Mouse (Mus musculus): ENCODE data around the gene Egfl7. TPM values are rescaled to one million over a fixed set of nuclear protein-coding genes. Genes with fewer than 3 reads are reported as not detected.

Gene Egfl7
- total RNA-seq, 1 experiment from 2014 or later, result 211 TPM

DNA sequence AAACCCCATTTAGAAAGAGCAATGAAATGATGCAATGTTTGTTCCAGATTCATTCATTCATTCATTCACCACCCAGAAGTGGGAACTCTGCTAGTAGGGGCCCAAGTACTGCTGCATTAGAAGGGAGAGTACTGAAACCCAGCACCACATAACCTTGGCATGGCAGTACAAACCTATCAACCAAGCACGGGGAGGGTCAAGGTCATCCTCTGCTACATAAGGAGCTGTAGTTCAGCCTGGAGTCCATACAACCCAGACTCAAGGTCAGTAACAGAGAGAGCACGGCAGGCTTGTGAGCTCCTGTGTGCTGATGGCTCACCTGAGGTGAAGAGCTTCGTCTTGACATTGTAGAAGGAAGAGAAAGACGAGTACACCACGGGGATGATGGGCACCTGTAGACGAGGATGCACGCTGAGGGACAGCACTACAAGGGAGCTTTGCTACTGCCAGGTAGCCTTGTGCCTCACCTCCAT, 14.7 kb downstream of the Egfl7 start:
- no peak for DNase-seq

DNA sequence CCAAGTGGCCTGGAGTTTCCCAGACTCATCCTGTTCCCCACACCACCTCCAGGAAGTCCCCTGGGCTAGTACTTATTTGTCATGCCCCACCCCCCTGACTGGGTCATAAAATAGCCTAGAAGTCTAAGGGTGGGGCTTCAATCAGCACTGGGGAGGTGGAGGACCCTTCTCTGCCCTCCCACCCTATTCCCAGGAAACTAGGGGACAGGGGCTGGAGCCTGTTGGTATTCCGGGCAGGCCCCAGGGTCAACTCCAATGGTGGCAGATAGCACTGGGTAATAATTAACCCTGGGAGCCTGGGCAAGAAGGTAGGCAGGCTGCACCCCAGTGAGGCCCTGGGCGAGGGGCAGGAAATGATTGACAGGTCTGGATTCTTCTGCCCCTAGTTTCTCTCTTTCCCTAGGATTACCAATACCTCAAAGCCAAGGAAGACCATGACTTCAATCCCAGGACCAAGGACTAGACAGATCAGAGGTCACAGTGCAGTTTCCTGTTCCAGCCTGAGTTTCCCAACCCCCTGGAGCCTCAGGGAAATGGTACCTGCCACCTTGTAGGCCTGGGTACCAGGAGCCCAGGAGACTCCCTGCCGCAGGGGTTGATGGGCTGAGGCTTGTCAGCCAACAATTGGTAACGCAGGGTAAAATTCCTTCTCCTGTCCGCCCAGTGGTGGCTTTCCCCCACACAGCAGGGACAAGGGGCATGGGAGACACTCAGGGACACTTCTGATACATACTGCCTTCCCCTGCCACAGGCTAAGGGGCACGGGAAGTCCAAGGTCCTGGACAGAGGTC, 15.3 kb downstream of the Egfl7 start:
- DNase-seq, result no peak

DNA sequence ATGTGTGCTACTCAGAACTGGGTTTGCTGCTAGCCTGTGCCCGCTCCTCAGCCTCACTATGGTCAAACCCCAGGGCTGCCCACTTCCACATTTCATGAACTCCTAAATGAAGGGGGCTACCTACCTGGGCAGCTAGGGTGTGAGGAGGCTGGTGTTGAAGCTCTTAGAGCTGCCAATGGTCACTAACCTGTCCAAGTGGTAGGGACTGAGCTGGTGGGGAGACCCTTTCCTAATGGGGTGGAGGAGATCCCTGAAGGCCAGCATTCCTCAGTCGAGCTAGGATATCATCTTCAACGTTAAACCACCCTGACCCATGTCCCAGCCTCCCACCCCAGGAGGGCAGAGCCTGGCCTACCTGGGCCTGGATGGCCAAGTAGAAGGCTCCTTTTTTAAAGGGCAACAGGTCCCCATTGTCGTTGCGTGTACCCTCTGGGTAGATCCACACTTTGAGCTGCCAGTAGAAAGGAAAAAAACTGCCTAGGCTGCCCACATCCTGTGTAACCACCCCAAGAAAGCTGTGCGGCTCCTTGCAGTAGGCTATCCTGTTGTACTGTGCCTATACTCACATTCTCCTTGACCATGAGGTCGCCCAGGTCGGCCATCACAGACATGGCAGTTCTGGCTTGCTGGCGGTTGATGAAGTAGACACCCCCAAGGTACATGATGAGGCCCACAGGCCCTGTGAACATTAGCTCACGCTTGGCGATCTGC, 16.1 kb downstream of the Egfl7 start:
- DNase-seq, result no peak

DNA sequence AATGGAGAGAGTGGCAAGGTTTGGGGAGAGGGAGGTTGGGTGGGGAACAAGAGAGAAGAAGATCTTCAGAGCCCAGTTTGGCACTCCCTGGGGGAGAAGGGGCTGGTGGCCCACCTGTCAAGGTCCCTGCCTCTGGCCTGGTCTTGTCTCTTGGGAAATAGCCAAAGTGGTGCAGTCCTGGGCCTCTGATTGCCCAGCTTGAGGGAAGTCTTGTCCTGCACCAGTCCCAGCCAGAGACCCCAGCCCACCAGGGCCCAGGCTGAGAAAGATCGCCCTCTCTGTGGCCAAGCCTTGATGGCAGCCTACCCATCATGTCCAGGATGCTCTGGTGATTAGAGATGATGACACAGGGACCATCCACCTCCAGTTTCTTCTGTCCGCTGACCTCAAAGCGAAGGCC, 17.1 kb downstream of the Egfl7 start:
- DNase-seq, result no peak

DNA sequence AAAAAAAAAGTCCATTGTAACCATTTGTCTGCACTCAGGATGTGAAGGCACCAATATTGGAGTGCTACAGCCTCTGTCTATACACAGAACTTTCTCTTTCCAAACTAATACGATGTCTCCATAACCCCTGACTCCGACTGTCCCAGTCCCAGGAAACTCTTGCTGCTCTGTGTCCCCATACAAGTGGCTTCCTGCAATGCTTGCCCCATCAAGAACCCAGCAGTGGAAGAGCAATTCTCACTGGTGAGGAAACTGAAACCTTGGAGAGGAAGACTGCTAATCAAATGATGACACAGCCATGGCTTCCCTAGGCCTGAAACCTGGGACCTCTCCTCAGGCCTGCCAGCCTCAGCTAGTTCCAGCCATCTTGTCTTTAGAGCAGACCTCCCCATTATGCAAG, 18.0 kb downstream of the Egfl7 start:
- DNase-seq, result no peak

DNA sequence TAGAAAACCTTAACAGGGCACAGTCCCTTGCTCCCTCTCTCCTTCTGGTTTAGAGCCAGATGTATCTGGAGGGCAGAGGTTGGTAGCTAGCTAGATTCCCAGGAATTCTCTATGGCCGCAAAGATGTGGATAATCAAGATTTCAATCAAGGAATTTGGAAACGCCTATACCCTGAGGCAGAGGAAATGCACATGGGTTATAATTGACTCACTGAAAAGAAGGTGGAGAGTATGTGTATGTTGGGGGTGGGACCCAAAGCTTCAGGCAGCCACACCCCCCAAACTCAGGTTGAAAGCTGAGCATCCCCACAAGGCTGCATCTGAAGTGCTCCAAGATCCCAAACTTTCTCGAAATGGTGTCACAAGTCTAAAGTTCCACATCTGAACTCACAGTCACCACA, 18.6 kb downstream of the Egfl7 start:
- no peak for DNase-seq

DNA sequence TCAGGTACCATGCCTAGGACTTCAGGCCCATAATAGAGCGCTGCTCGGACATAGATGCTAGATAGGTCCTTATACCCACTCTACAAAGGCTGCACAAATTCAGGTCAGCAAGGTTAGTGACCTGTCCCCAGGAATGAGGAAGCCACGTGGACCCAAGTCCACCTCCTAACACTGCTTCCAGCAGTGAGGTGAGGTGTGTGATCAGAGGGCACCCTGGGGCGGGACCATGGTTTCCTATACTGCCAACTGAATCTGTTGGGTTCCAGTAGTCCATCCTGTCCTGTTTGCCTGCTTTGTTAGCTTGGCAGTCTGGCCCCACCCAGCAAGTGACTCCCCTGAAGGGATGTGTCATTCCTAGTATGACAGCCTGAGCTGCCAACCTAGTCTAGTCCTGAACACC, 20.2 kb downstream of the Egfl7 start:
- DNase-seq, result no peak

DNA sequence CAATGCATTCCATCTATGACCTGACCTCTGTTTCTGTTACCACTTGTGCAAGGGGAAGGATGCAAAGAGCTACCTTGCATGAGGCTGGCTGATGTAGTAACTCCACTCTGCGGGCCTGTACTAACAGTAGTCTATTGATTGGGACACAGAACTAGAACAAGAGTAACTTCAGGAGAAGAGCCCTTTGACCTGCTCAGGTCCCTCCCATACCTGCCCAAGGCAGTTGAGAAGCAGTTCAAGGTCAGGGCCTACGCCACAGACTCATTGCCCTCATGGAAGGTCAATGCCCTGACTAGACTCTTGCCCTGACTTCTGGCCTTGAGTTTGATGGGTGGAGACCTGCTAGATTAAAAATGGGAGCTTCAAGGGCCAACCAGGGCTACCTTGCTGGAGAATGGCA, 20.9 kb downstream of the Egfl7 start:
- DNase-seq, result no peak

DNA sequence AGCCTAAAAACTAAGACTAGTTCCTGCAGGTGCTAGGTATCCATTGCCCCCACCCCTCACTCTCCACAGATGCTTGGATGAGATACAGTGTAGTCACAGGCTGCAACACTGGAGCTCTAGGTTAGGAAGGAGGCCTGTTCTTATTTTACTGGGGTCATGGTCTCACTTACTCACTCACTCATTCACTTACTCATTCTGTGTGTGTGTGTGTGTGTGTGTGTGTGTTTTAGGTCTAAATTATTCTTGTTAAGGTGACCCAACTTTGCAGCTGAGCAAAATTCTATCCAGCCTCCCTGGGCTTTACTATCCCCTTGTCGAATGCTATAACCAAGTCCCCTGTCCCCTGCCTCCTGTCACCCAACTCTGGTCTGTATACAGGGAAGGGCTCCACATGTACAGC, 21.8 kb downstream of the Egfl7 start:
- DNase-seq, result no peak

DNA sequence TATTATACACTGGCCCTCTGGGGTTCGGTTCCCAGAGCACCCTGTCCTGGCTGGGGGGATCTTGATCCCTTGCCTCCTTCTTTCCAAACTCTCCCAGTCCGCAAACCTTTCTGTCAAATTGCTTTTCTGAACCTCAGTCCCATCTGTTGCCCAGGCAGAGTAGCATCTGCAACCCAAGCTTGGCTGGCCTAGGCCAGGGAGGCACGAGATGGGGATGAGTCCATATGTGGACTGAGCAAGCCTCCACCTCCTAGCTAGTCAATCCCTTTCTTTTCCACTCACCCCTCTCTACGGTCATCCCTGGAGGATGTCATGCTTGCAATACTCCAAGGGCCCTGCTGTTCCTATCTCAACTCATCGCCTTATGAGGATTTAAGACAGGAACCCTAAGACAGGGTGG, 22.8 kb downstream of the Egfl7 start:
- DNase-seq, result no peak

DNA sequence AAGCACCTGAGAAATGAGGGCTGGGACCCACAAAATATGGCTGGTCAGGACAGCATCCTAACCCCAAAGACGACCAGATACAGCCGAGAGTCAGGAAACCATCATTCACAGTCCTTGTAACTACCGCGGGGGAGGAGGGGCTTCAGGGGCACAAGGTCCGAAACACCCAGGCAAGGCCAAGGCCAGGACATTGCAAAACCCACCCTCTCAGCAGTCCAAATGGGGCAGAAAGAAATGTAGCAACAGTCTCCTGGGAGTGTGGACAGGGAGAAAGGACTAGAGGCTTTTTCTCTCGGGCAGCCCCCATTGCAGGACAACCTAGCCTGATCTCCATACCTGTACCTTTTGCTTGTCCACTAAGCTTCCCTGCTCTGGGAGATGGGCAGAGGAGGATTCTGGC, 23.3 kb downstream of the Egfl7 start:
- peak; percentile 65 for DNase-seq

DNA sequence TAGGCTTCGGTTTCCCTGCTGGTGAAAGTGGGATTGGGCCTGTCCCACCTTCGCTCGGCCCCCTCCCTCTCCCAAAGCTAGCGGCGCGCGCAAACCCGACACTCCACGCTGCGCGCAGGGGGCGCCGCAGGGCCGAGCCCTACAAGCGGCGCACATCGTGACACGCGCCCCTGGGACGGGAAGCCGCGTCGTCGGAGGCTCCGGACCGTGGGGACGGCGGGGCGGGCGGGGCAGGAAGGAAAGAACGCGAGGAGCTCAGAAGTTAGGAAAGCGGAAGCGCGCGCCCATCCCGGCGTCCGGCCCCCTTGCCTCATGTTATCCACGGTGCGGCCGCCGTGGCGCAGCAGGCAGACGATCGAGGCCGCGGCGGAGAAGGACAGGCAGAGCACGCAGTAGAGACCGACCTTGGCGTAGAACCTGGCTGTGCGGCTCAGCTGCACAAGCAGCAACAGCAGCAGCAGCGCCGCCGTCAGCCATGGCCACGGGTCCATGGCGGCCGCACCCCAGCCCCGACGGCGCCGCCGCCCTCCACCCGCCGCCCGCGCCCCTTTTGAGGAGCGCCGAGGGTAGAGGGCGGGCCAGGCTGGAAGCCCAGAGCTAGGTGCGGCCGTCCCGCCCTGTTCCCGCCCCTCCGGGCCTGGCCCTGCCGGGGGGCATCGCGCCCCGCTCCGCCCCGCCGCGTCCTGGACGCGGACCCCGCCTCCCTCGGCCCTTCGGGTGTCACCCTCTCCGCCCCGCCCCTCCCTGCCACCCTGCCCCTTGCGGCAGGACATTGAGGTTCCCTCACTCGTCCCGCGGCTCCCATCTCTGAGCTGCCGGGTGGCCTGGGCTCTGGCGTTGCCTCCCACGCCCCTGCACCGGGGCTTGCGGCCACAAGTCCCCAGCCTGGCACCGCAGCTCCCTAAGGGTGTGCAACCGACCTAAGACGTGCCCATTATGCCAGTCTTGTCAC, 24.2 kb downstream of the Egfl7 start, which contains the start of gene Agpat2:
Gene Agpat2, minus strand, starts transcription at position 698 of the 952 bp plus-strand sequence.
- peak; percentile 93 for DNase-seq

DNA sequence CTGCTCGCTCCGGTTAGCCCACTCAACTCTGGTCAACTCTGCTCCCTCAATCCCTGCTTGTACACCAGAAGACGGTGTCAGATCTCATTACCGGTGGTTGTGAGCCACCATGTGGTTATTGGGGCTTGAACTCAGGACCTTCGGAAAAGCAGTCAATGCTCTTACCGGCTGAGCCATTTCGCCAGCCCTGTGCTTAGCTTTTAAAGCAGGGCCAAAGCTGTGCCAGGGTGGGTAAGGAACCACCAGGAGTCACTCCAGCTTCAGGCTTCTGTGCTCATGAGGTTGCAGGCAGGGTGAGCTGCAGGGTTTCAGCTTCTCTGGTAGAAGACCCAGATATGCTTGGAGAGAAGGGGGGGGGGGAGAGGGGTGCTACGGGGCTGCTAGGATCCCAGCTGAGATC, 25.5 kb downstream of the Egfl7 start:
- DNase-seq, result no peak

DNA sequence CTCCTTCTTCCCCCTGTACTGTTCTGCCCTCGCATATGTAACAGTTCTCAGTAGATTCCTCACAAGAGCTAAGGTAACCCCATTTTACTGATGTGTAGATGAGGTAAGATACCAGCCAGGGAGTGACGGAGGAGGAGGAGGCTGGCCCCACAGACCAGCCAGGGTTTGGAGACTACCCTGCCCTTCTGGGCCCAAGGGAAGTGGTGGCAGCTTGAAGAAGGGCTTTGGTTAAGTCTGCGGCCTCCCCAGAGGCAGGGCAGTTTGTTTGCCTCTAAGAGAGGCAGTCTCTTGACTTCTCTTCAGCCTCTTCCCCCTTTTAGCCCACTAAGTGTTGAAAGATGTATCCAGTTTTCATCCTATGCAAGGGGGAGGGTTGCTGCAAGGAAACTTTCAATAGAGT, 26.8 kb downstream of the Egfl7 start:
- DNase-seq, result no peak

DNA sequence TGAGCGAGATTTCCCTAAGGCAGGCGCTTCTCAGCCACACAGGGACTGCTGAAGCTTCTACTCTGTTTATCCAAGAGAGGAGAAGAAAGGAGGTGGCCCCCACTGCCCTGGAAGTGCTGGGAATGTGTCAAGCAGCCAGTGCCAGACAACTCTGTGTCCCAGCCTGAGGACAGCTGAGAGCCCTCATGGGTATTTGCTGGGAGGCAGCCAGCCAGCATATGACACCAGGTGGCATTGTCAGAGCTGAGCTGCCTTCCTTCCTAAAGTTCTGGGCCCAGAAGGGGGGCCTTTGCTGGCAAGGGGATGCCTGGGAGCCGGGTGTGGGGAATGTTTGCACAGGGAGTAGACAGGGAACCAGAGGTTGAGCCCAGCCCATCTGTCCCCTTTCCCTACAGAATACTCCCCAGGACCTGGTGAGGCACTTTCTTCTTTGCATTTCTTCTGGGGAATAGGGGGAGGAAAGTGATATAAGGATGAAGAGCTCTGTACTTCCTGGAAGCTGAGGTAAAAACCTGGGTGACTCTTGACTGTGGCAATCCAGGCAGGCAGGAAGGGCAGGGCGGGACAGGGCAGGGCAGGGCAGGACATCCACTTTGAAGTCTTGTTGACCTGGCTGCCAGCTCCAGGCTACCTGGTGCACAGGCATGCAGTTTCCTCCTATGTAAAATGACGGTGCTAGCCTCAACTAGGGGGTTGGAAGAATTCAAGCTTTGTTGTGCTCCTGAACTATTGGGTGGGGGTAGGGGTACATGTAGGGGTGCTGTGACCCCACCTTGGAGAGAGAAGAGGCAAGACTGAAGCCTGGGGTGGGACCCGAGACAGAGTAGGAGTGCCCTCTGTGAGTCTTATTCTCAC, 27.5 kb downstream of the Egfl7 start:
- DNase-seq, result no peak

DNA sequence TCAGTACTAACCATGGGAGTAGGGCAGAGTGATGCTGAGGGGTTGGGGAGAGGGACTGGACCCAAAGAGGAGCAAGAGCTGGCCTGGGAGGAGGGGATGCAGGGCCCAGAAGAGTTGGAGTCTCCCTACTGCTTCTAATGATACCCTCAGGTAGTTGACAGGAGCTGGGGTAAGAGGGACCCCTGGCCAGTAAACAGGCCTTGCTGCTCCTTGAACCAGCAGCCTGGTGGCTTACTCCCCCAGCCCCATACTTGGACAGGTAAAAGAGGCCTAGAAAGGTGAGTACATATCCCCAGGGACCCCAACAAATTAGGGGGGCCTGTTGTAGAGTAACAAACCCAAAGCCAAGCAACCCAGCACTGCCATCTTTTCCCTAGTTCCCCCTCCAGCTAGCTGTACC, 29.0 kb downstream of the Egfl7 start:
- no peak for DNase-seq

DNA sequence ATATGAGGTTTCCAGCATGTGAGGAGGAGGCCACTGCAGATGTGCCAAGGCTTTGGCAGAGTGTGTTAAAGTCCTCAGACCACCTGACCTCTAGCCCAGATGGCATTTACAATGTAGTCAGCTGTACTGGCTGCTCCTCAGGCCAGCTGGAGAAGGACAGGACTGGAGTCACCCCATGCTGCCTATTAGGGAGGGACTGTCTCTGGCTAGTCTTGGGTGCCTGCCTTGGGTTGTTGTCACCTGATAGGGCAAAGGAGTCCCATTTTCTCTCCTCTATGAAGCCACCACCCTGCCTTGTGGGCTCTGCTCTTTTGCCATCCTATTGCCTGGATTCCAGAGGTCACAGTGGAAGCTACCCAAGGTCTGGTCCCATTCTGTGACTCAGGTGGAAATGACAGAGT, 29.4 kb downstream of the Egfl7 start:
- DNase-seq, result no peak

DNA sequence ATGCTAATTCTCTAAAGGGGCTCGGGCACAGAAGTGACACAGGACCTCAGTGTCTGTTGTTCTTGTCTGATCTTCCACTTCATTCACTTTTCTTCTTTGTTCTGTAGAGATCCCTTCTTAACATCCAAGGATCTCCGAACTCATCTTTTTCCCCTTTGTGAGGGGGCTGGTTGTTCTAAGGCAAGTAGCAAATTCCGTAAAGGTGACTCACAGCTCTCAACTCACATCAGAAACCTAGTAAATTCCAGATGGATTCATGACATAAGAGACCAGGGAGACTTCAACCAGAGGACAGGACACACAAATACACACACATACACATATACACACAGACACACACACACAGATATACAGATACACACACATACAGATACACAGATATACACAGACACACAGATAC, 30.7 kb downstream of the Egfl7 start:
- DNase-seq, result no peak

DNA sequence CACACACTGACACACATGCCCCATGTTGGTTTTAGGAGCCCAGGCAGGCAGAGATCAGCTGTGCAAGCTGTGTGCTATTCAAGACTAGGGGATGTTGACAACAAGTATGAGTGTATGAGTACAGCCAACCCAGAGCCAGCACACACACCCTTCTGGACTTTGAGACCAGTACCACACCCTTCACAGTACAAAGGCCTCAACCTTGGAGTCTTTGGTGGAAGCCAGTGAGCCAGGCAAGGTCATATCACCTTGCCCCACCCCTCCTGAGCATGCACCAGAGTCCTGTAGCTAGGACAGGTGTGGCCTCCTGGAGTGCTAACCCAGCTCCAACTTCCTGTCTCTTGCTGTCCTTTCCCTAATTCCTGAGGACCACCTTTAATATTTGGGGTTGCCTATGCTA, 31.2 kb downstream of the Egfl7 start:
- no peak for DNase-seq

DNA sequence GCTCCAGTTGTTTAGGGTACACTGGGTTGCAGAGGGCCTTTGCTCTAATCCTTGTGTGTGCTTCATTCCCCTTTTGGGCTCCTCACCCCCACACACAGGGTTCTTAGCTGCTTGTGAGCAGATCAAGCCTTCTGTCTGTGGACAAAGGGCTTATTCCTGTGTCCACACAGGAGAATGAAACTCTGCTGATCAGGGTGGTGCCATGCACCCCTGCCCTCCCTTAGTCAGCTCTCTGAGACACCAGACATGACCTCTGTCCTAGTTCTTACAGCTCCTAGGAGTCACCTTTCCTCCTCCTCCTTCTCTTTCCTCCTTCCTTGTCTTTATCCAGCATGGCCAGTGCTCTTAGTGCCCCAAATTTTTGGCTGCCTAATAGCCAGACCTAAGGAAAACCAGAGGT, 32.1 kb downstream of the Egfl7 start:
- DNase-seq, result no peak

DNA sequence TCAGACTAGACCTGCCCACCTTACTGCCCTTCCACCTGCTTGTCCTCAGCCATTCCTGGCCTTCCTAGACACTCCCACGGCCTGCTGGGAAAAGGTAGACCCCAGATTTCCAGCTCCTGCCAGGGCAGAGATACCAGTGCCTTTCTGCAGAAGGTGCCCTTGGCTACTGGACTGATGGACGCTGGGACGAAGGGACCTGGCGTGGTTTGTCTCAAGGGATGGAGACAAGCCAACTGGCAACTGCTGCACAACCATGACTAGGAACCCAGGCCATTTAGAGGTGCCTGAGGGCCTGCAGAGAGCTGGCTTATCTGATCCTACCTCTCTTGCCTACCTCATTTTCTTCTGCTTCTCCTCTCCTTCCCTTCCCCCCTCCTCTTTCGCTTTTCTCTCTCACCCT, 35.1 kb downstream of the Egfl7 start:
- no peak for DNase-seq

Measured in adrenal gland, postnatal 25 days (tissue).